Mouse (Mus musculus): ENCODE data around the gene C530025M09Rik.

DNA sequence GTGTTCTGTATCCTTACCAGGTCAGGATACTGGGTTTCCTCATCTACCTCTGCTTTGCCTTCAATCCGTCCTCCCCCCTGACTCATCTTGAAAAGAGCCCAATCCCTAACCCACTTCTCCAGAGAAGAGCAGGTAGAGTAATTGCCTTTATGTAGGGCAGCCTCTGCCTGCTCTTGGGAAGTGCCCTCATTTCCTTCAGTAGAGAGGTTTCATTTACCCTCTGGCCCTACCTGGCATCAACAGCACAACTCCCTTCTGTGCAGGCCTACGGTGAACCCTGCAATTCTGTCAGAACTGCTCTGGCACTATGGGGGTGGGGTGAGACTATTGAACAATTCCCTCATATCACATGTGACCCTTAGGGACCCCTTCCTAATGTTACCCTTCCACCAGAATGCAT lies 18.1 kb downstream of the C530025M09Rik start:
- TF ChIP-seq GATA1 (IDR thresholded peaks at IDR 0.05; ENCODE audit: borderline replicate concordance, low read length), result no peak
- no peak for TF ChIP-seq FLI1 (IDR thresholded peaks at IDR 0.05; ENCODE audit: low read length)

All from megakaryocyte, embryonic 14.5 days (primary cell).